In the genomic region with DNA sequence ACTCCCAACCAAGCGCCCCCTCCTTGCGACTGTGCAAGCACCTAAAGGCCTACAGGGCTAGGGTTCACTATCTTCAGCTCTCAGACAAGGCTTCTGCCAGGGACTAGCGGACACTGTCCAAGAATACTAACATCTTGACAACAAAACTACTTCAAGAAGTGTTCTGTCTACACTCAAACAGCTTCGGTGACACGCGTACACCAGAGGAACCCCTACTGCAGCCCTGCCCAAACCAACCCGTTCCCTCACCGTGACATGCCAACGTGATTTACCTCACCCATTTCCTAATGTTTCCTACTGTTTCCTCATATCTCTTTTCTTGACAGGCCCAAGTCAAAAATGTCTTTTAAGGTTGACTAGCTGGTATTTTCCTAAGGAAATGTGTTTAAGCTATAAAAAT, we compare ENCODE assay signal across 28 mouse cellular contexts. TPM values are rescaled to one million over a fixed set of nuclear protein-coding genes. Genes with fewer than 3 reads are reported as not detected.
DNase-seq lines count a peak whose midpoint lies in the region; ATAC-seq and TF ChIP-seq lines count a peak whose summit lies in the region.
"Had no signal": no experiment of that assay in that cellular context is flagged by ENCODE, and none has a peak within 500 bp of the region (broad histone marks: within the 10 kb centered on the region; RNA-seq: fewer than 3 reads in every experiment).

No protein-coding gene starts in this region.

- no peak overlapping the region for H3K27ac ChIP-seq in testis, adult 2 months (ENCODE audit: control insufficient read depth, insufficient read depth, low read depth, low read length)
- H3K27ac ChIP-seq in hindbrain, embryonic 12.5 days, result no peak overlapping the region
- H3K27ac ChIP-seq: embryonic facial prominence, embryonic 13.5 days; embryonic facial prominence, embryonic 15.5 days; forebrain, embryonic 10.5 days; forebrain, embryonic 12.5 days had no signal

- no peak for TF ChIP-seq CTCF in testis, adult 2 months (IDR thresholded peaks at IDR 0.05; ENCODE audit: control insufficient read depth, insufficient read depth, insufficient replicate concordance, low read depth, low read length)

- H3K4me3 ChIP-seq in testis, adult 2 months (ENCODE audit: control insufficient read depth, low read depth, low read length), result peak overlapping the region; percentile 43
- no peak overlapping the region for H3K4me3 ChIP-seq in hindbrain, embryonic 12.5 days
- H3K4me3 ChIP-seq: embryonic facial prominence, embryonic 13.5 days; embryonic facial prominence, embryonic 15.5 days; erythroblast, embryonic 14.5 days; forebrain, embryonic 10.5 days; forebrain, embryonic 12.5 days had no signal

- H3K36me3 ChIP-seq in testis, adult 2 months (ENCODE audit: control insufficient read depth, insufficient read depth, low read length), result no peaks in the 10 kb centered on the region
- H3K36me3 ChIP-seq in hindbrain, embryonic 12.5 days, result no peaks in the 10 kb centered on the region
- H3K36me3 ChIP-seq: embryonic facial prominence, embryonic 13.5 days; embryonic facial prominence, embryonic 15.5 days; forebrain, embryonic 10.5 days; forebrain, embryonic 12.5 days; G1E had no signal

- peak; percentile 30 for DNase-seq in heart, adult 11 months
- no peak for DNase-seq in heart, postnatal 36 days
- DNase-seq in testis, postnatal 10 days (ENCODE audit: low spot score), result no peak
- DNase-seq: adrenal gland, adult 8-10 months; adrenal gland, postnatal 14 days; adrenal gland, postnatal 36 days; B cell, adult 2 months; cerebellum, adult 11-12 months; cerebellum, adult 2 months; cerebellum, adult 9-10 months; cerebellum, postnatal 10 days; cerebellum, postnatal 25 days; embryo, embryonic 11 days had no signal

- no peak for TF ChIP-seq POLR2A in testis, adult 2 months (IDR thresholded peaks at IDR 0.05; ENCODE audit: control insufficient read depth, low read depth, low read length)

- H3K4me2 ChIP-seq in hindbrain, embryonic 12.5 days (replicated peaks), result no peak overlapping the region
- H3K4me2 ChIP-seq: embryonic facial prominence, embryonic 13.5 days; embryonic facial prominence, embryonic 15.5 days; forebrain, embryonic 12.5 days had no signal

- 93% methylated on average over 9 of the region's 9 CpGs for WGBS in hindbrain, embryonic 12.5 days

- peaks cover 11% of the 10 kb centered on the region for H3K4me1 ChIP-seq in testis, adult 2 months (ENCODE audit: control insufficient read depth, insufficient read depth, low read length)
- H3K4me1 ChIP-seq in hindbrain, embryonic 12.5 days, result peaks cover 6% of the 10 kb centered on the region; the same call in 1 of the 2 replicates
- H3K4me1 ChIP-seq: forebrain, embryonic 12.5 days had no signal

- H3K9ac ChIP-seq in hindbrain, embryonic 12.5 days, result no peak overlapping the region
- H3K9ac ChIP-seq: embryonic facial prominence, embryonic 13.5 days; embryonic facial prominence, embryonic 15.5 days; forebrain, embryonic 12.5 days had no signal

- H3K27me3 ChIP-seq in testis, adult 2 months (ENCODE audit: control insufficient read depth, insufficient read depth, low read length), result no peaks in the 10 kb centered on the region
- no peaks in the 10 kb centered on the region for H3K27me3 ChIP-seq in hindbrain, embryonic 12.5 days
- H3K27me3 ChIP-seq: CH12.LX; embryonic facial prominence, embryonic 13.5 days; embryonic facial prominence, embryonic 15.5 days; forebrain, embryonic 12.5 days had no signal

- H3K9me3 ChIP-seq in hindbrain, embryonic 12.5 days (replicated peaks), result no peaks in the 10 kb centered on the region
- H3K9me3 ChIP-seq: embryonic facial prominence, embryonic 13.5 days; embryonic facial prominence, embryonic 15.5 days; forebrain, embryonic 10.5 days; forebrain, embryonic 12.5 days had no signal

- intact Hi-C loops in heart, postnatal 36 days (cut with DNase I), result no loop called here

- no peak for ATAC-seq in hindbrain, embryonic 12.5 days (ENCODE audit: low FRiP score)
- ATAC-seq: activated CD4-positive, CD25-positive, alpha-beta regulatory T cell, adult 4 months; CD4-positive, CD25-positive, alpha-beta regulatory T cell, adult 4 months; forebrain, embryonic 14.5 days; forebrain, embryonic 16.5 days; Patski had no signal

RNA-seq across cellular contexts. Expression of a gene that starts 37.1 kb away (rescaled TPM):
- total RNA-seq in heart, postnatal 36 days (2021), result not detected
- polyA plus RNA-seq in testis, adult 2 months (2012; rRNA removed), result 2.9 and 3.7 TPM in 2 replicates
- polyA plus RNA-seq in hindbrain, embryonic 12.5 days (2016; fragmentation: Nextera tagmentation; extraction: Ambion mirVana), result 0.50 TPM in 1 of 2 replicates, not detected in the other
- total RNA-seq: adrenal gland, postnatal 14 days; CH12.LX; G1E had no signal
- polyA plus RNA-seq: activated CD4-positive, CD25-positive, alpha-beta regulatory T cell, adult 4 months; cerebellum, adult 2 months; embryonic facial prominence, embryonic 11.5 days; erythroblast, embryonic 14.5 days; G1E; Patski had no signal
